Mouse (Mus musculus) cerebellum, postnatal 36 days (tissue): ENCODE results near the gene Olfr730.

Experiments
- DNase-seq, 2 experiments: peaks; one replicate each; pipeline ENCODE4 v3.0.0; 2021 to 2022; ENCODE audit warnings: mixed read lengths in 2 of 2

Olfr730 gene

DNA sequence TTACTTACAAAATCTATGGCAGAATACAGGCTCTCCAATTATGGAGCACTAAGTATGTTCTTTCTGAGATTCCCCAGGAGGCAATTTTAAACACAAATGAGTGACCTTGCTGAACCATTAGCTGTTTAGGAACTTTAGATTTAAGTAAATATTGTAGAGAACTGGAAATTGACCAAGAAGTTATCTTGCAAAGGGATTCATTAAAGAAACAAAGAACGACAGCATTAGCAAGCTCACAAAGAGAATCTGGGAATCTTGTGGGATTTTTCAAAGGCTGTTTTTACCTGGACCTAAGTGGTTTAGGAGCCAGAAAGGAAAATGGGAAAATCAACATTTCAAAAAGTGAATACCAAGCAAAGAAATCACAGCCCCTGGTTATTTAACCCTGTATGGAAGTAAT, at the start of gene Olfr730:
Gene Olfr730 (minus strand): TSS at position 101 of the 400 bp plus-strand sequence.
- no peak for DNase-seq

GRCm38 (mm10) chr14:50152810-50153209, 35.2 kb downstream of the Olfr730 start, which contains the start of gene Olfr729:
TSS of gene Olfr729 (minus strand) at chr14:50152910.
- no peak for DNase-seq

DNA sequence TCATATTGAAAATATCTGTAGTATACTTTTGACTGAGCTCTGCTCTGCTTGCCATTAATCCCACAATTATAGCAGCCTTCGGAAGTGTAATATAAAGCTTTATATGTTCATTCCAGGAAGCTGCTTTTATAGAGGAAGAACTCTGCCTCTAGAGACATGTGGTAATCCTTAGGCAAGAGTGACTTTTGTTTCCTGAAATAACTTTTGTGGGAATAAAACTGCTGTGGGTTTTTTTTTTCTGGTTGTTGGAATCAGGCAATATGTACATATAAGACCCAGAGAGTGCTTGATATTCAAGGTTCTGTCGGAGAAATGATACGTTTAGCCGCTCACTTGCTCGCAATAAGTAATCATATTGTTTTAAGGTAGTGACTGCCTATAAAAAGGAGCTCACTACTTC, 45.4 kb downstream of the Olfr730 start, which contains the start of gene Olfr728:
Gene Olfr728 (minus strand): TSS at position 101 of the 400 bp plus-strand sequence.
- DNase-seq: no peak
